Mouse (Mus musculus) embryonic facial prominence, embryonic 12.5 days (tissue): ENCODE results near the gene Slc6a6. TPM values are rescaled to one million over a fixed set of nuclear protein-coding genes. Genes with fewer than 3 reads are reported as not detected.

Experiments
- ATAC-seq: fragments of 200-750 bp; cut with Nextera tagmentation; 2 replicates; pipeline ENCODE4 v1.8.0; 2017; ENCODE audit not compliant: insufficient number of reproducible peaks, insufficient read depth, low FRiP score, low TSS enrichment
- H3K27ac ChIP-seq: fragments of 300-500 bp; sonication (generic); 2 replicates; pipeline ENCODE4 v1.5.1; 2016; ENCODE audit warnings: mild to moderate bottlenecking
- H3K27me3 ChIP-seq: fragments of 300-500 bp; sonication (generic); 2 replicates; pipeline ENCODE4 v1.6.1; 2016; ENCODE audit warnings: mild to moderate bottlenecking, moderate library complexity
- H3K36me3 ChIP-seq: fragments of 300-500 bp; sonication (generic); 2 replicates; pipeline ENCODE4 v1.6.1; 2016; ENCODE audit warnings: mild to moderate bottlenecking
- H3K4me1 ChIP-seq: fragments of 300-500 bp; sonication (generic); 2 replicates; pipeline ENCODE4 v1.6.1; 2016
- H3K4me2 ChIP-seq: fragments of 300-500 bp; sonication (generic); replicated peaks from 2 replicates; pipeline ENCODE4 v1.6.1; 2016; ENCODE audit warnings: mild to moderate bottlenecking, moderate library complexity
- H3K4me3 ChIP-seq: fragments of 300-500 bp; sonication (generic); 2 replicates; pipeline ENCODE4 v1.5.1; 2016; ENCODE audit warnings: mild to moderate bottlenecking
- H3K9ac ChIP-seq: fragments of 300-500 bp; sonication (generic); 2 replicates; pipeline ENCODE4 v1.6.1; 2016; ENCODE audit warnings: mild to moderate bottlenecking, moderate library complexity
- H3K9me3 ChIP-seq: fragments of 300-500 bp; sonication (generic); 2 replicates; pipeline ENCODE4 v1.6.1; 2016; ENCODE audit warnings: mild to moderate bottlenecking, moderate library complexity
- WGBS: fragments of 180-500 bp; shearing (Covaris S2); methylation state at CpG from one replicate; pipeline ENCODE4 v1.1.7; 2016; 5-methylcytosine and 5-hydroxymethylcytosine counted together
- polyA plus RNA-seq: library from polyadenylated mRNA; unstranded; fragments of >200 nt; fragmentation: Nextera tagmentation; extraction: Ambion mirVana; gene quantifications from 2 replicates; pipeline ENCODE4 v1.2.1, GENCODE M21; 2016

The Slc6a6 gene
- polyA plus RNA-seq, 1 experiment from 2014 or later, result 67.5 TPM

DNA sequence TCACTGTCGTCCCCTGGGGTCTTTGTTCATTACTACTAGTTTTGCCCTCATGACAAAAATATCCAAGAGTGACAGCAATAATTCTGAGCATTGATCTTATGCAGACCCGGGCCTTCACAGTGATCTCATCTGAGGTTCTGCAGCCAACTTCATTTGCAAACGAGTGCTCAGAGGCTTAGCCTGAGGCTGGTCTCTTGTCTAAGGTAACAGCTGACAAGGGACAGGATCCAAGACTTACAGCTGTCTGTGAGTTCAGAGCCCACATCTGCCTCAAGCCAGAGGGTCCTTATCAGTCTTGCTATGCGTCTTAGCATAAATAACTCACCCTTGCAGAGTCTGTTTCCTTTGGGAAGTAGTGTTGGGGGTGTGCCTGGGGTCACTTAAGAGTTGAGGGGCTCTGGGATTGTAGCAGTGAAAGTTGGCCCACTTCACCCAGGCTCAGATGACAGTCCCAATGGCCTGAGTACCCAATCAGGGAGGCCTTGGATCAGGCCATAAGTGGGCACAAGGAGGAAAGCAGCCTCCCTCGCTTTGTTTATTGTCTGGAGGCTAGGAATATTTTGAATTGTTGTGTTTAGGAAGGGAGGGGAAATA, 9.0 kb upstream of the Slc6a6 start:
- no peak for ATAC-seq
- 28% methylated on average over 5 of the region's 5 CpGs for WGBS

DNA sequence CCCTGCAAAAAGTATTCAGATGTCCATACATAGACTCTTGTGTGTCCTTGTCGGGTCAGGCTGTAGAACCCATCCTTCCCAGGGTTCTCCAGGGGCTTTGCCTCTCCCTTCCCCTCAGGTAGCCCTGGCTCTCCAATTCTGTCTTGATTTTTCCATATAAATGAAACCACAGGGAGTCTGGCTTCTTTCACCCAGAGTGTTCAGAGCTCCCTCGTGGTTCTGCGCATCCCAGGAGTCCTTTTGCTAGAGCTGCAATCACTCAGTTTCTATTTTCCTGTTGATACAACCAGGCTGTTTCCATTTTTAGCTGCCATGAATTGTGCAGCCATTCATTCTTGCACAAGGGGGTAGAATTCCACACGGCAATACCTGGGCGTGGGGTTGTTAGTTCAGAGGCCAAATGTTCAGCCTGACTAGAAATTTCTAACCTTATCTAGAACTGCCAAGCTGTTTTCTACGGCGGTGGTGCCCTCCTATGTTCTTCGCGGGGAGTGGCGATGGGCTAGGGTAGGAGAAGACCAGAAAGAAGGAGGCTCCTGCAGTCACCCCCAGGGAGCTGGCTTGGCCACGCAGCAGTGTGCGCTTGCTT, 5.3 kb upstream of the Slc6a6 start:
- ATAC-seq, result no peak
- Histone ChIP-seq H3K4me3 (no peak overlapping the region), H3K27ac (no peak overlapping the region), H3K9ac (no peak overlapping the region), H3K4me1 (peaks cover 10% of the 10 kb centered on the region; the same call in 1 of the 2 replicates), H3K36me3 (no peaks in the 10 kb centered on the region), H3K4me2 (no peak overlapping the region), H3K9me3 (no peaks in the 10 kb centered on the region), H3K27me3 (no peaks in the 10 kb centered on the region)
- 49% methylated on average over 12 of the region's 12 CpGs for WGBS

More for the DNA sequence above, 9.0 kb upstream of the Slc6a6 start:
- Histone ChIP-seq H3K9ac (no peak overlapping the region), H3K4me2 (no peak overlapping the region), H3K36me3 (no peaks in the 10 kb centered on the region), H3K27me3 (no peaks in the 10 kb centered on the region), H3K4me3 (no peak overlapping the region), H3K27ac (peak overlapping the region; percentile 36; the same call in 1 of the 2 replicates), H3K4me1 (peaks cover 7% of the 10 kb centered on the region; the same call in 1 of the 2 replicates), H3K9me3 (no peaks in the 10 kb centered on the region)

DNA sequence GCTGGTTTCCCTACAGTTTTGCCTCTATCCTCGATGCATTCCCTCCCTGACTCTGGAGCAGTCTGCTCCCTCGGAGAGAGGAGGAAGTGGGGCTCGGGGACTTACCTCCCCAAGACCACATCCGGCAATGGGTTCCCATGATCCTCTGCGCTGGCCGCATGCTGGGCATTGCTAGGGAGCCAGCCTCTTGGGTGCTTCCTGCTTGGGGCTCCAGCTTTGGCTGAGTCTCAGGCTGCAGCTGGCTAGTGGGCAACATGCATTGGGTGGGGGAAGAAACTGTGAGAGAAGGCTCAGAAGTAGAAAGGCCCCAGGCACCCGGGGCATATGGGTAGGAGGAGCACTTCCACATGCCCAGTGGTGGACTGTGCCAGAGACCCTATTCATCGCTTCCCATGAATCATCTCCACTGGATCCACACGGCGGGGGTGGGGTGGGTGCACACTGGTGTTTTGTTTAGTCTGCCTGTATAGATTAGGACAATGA, 4.7 kb upstream of the Slc6a6 start:
- WGBS, result 67% methylated on average over 10 of the region's 10 CpGs
- Histone ChIP-seq H3K9me3 (no peaks in the 10 kb centered on the region), H3K9ac (no peak overlapping the region), H3K27ac (no peak overlapping the region), H3K4me2 (no peak overlapping the region), H3K4me3 (no peak overlapping the region), H3K27me3 (no peaks in the 10 kb centered on the region), H3K4me1 (peaks cover 10% of the 10 kb centered on the region; the same call in 1 of the 2 replicates), H3K36me3 (no peaks in the 10 kb centered on the region)
- ATAC-seq, result no peak

DNA sequence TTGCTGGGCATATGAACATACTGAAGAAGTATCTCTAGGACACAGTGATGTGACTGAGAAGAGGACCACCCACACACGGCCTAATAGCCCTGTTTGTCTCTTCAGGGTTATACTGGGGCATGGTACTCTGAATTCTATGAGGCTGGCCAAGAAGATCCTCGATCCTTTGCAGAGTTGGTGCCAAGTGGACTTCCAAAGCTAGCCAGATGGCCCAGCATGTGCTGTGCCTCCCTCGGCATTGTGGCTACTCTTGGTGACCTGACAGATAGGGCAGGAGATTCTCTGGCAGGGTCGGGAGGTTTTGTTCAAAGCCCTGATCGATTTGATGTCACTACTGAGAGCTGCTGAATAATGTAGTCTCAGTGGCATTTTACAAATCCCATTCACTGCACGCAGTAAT, 4.1 kb upstream of the Slc6a6 start:
- Histone ChIP-seq H3K4me3 (no peak overlapping the region), H3K27ac (no peak overlapping the region), H3K27me3 (no peaks in the 10 kb centered on the region), H3K9me3 (no peaks in the 10 kb centered on the region), H3K4me1 (peaks cover 12% of the 10 kb centered on the region), H3K4me2 (no peak overlapping the region), H3K9ac (no peak overlapping the region), H3K36me3 (no peaks in the 10 kb centered on the region)
- WGBS, result 78% methylated on average over 6 of the region's 6 CpGs
- ATAC-seq, result no peak

DNA sequence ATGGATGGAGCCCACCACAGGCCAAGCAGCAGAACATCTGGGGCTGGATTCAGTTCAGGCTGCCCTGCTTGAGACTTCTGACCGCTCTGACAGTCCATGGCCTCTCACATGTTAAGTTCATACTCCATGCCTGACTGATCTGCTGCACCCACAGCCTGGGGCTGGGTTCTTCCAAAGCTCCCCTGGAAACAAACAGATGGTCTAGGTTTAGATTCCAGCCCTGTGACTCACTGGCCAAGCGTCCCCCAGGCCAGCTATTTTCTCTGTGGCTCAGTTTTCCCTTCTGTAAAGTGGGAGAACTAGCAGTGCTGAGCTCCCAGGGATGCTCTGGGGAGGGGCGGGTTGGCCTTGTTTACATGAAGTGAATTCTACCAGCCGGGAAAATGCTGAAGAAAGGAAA, 2.0 kb upstream of the Slc6a6 start:
- Histone ChIP-seq H3K4me2 (no peak overlapping the region), H3K27ac (no peak overlapping the region), H3K36me3 (no peaks in the 10 kb centered on the region), H3K27me3 (no peaks in the 10 kb centered on the region), H3K4me1 (peaks cover 26% of the 10 kb centered on the region), H3K4me3 (no peak overlapping the region), H3K9me3 (no peaks in the 10 kb centered on the region), H3K9ac (no peak overlapping the region)
- WGBS, result 71% methylated on average over 4 of the region's 4 CpGs
- no peak for ATAC-seq

DNA sequence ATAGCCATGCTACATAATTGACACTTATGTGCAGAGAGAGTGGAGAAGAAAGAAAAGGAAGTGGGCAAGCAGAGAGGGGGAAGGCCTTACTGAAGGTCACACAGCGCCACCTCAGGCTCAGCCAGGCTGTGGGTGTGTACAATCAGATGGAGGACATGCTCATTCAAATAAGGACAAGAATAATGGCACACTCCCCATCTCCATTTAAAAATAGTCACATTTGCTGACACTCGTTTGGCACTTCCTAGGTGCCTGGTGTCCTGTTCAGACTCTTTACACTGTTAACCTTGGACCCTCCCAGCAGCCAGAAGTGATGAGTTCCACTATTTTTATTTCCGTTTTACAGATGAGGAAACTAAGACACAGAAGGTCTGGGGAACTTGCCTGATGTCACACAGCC, 732 bp upstream of the Slc6a6 start:
- Histone ChIP-seq H3K9me3 (no peaks in the 10 kb centered on the region), H3K4me3 (no peak overlapping the region), H3K4me1 (peaks cover 35% of the 10 kb centered on the region), H3K4me2 (peak overlapping the region; percentile 90), H3K27me3 (no peaks in the 10 kb centered on the region), H3K27ac (peak overlapping the region; percentile 92), H3K36me3 (no peaks in the 10 kb centered on the region), H3K9ac (peak overlapping the region; percentile 87)
- no peak for ATAC-seq
- WGBS, result 57% methylated on average over 3 of the region's 3 CpGs

DNA sequence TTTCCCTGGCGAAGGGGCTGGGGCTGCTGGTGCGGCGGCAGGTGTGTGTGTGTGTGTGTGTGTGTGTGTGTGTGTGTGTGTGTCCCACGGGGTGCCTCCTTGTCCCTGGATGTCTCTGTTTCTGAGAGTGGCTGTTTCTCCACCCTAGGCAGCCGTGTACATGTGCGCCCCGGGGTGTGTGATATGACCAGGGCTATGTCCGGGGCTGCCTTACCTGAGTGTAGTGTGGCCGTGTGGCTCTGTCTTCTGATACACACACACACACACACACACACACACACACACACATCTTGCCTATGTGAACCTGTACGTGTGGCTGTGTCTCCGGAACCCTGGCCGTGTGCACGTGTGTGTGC, 599 bp downstream of the Slc6a6 start:
- Histone ChIP-seq H3K4me3 (peak overlapping the region; percentile 91), H3K36me3 (no peaks in the 10 kb centered on the region), H3K4me2 (peak overlapping the region; percentile 90), H3K27ac (peak overlapping the region; percentile 92), H3K9ac (peak overlapping the region; percentile 87), H3K27me3 (no peaks in the 10 kb centered on the region), H3K9me3 (no peaks in the 10 kb centered on the region), H3K4me1 (peaks cover 38% of the 10 kb centered on the region)
- 2% methylated on average over 11 of the region's 13 CpGs for WGBS
- peak; percentile 36; the same call in 1 of the 2 replicates for ATAC-seq

DNA sequence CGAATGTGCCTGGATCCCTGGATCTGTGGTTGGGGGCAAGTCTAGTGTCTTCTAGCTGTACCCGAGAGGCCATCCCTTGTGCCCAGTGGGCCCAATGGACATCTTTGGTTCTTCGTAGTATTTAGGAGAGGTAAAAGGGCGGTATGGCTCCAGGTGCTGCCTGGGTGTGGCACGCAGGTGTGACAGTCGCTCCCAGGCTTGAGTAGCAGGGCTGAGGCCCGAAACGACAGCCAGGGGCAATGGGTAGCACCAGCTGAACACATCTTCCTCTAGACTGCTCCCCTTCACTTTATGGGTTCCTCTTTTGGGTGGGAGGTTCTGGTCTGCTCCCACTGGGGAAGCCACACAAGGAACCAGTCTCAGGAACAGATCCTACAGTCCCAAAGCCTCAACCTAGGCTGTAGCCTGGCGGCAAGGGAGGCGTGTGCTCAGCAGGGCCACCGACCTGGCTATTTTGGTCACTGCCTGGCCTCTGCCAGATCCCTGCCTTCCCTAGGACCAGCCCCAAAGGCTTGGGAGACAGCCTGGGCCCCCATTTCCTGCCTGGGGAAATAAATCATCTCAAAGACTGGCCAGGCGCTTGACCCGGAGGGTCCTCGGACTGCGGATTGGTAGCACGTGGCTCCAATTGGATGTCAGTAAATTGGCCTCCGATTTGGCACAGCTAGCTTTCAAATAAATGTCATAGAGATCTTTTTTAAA, 1.1 kb downstream of the Slc6a6 start:
- Histone ChIP-seq H3K27ac (peak overlapping the region; percentile 92), H3K4me3 (peak overlapping the region; percentile 91), H3K36me3 (no peaks in the 10 kb centered on the region), H3K4me2 (peak overlapping the region; percentile 90), H3K9ac (peak overlapping the region; percentile 87), H3K27me3 (no peaks in the 10 kb centered on the region), H3K4me1 (peaks cover 38% of the 10 kb centered on the region), H3K9me3 (no peaks in the 10 kb centered on the region)
- WGBS, result 12% methylated on average over 17 of the region's 17 CpGs
- 0 out of 2 replicates have a peak, but pooled peaks have one; percentile 11 for ATAC-seq

DNA sequence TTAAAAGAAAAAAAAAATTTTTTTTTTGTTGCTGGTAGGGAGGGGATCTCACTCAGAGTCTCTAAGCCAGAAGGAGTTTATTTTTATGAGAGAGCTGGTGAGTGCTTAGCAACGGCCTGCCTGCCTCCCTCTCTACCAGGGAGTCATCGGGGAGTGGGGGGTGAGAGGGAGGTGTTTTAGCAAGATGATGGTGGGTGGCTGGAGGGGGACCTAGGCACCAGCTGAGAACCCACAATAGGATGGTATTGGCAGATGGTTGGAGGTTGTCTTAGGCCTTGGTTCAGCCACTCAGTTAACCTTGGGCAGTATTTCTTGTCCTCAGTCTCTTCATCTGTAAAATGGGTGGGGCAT, 1.7 kb downstream of the Slc6a6 start:
- Histone ChIP-seq H3K4me3 (peak overlapping the region; percentile 91), H3K9ac (peak overlapping the region; percentile 87; the same call in 1 of the 2 replicates), H3K27ac (no peak overlapping the region), H3K4me1 (peaks cover 41% of the 10 kb centered on the region), H3K27me3 (no peaks in the 10 kb centered on the region), H3K9me3 (no peaks in the 10 kb centered on the region), H3K36me3 (0 out of 2 replicates have a peak, but pooled peaks cover 4% of the 10 kb centered on the region), H3K4me2 (peak overlapping the region; percentile 90)
- no peak for ATAC-seq
- WGBS, result 15% methylated on average over 2 of the region's 2 CpGs

DNA sequence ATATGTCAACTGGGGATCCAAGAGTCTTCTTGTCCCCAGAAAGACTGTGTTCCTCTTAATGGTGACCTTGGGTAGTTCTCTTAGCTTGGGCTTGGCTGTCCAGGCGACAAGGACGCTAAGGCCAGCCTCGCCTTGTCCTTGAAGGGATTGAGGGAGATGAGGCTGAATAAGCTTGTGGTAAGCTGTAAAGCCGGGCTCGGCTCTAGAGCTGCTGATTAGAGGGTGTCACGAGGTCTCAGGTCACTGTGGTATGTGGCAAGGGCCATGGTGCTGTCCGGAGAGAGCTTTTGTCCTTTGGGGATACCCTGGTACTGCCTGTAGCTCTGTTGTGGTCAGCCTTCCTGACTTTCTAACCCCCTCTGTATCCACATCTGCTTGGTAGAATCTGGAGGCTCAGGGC, 2.0 kb downstream of the Slc6a6 start:
- Histone ChIP-seq H3K9me3 (no peaks in the 10 kb centered on the region), H3K36me3 (0 out of 2 replicates have a peak, but pooled peaks cover 7% of the 10 kb centered on the region), H3K4me2 (peak overlapping the region; percentile 90), H3K4me1 (peaks cover 45% of the 10 kb centered on the region), H3K9ac (no peak overlapping the region), H3K27ac (no peak overlapping the region), H3K4me3 (peak overlapping the region; percentile 91), H3K27me3 (no peaks in the 10 kb centered on the region)
- 60% methylated on average over 7 of the region's 7 CpGs for WGBS
- ATAC-seq, result no peak

DNA sequence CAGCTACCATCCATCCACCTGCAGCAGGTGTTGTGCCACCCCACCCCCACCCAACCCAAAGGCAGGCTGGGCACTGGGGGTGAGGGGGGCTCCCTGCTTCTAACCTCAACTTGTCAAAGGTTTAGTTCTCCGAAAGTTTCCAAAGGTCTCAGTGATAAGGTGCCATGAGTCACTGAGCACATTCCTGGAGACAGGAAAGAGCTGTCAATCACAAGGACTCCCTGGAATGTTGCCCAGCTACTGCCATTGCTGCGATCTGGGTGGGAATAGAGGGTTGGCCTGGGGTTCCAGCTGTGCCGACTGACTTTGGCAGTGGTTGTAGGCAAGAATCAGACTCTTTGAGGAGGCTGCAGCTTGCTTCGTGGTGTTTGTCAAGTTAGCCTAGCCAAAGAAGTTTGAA, 2.7 kb downstream of the Slc6a6 start:
- Histone ChIP-seq H3K36me3 (peaks cover 11% of the 10 kb centered on the region; the same call in 1 of the 2 replicates), H3K27ac (no peak overlapping the region), H3K9ac (no peak overlapping the region), H3K4me2 (peak overlapping the region; percentile 90), H3K27me3 (no peaks in the 10 kb centered on the region), H3K9me3 (no peaks in the 10 kb centered on the region), H3K4me1 (peaks cover 47% of the 10 kb centered on the region), H3K4me3 (0 out of 2 replicates have a peak overlapping the region, but pooled peaks have one; percentile 91)
- no peak for ATAC-seq
- WGBS, result 34% methylated on average over 4 of the region's 4 CpGs

DNA sequence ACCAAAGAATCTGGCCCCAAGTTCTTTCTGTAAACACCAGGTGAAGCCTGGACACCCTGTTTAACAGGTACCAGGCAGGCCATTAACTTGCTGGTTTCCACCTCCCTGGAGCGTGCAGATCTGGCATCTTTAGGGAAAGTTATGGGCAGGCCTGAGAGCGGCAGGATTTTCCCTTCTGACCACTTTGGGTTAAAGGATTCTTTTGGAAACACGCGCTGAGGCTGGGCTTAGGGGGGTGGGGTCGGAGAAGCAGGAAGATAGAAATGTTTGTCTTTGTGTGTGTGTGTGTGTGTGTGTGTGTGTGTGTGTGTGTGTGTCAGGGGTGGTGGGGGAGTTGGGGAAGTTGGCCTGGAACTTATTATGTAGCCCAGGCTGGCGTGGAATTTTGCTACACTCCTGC, 4.2 kb downstream of the Slc6a6 start:
- 39% methylated on average over 6 of the region's 6 CpGs for WGBS
- Histone ChIP-seq H3K9ac (no peak overlapping the region), H3K4me2 (0 out of 2 replicates have a peak overlapping the region, but pooled peaks have one; percentile 1), H3K36me3 (peaks cover 20% of the 10 kb centered on the region; the same call in 1 of the 2 replicates), H3K27me3 (no peaks in the 10 kb centered on the region), H3K4me1 (peaks cover 47% of the 10 kb centered on the region), H3K4me3 (no peak overlapping the region), H3K27ac (no peak overlapping the region), H3K9me3 (no peaks in the 10 kb centered on the region)
- ATAC-seq, result no peak
